Comparison of ENCODE assay signal across 34 mouse cellular contexts in genomic region chr2:165346180-165346579, GRCm38 (mm10). TPM values are rescaled to one million over a fixed set of nuclear protein-coding genes. Genes with fewer than 3 reads are reported as not detected.
"Had no signal": no experiment of that assay in that cellular context is flagged by ENCODE, and none has a peak within 500 bp of the region (broad histone marks: within the 10 kb centered on the region; RNA-seq: fewer than 3 reads in every experiment).

No protein-coding gene starts in this region.

- DNase-seq: cerebellum, adult 2 months; cerebellum, adult 8-10 months; cerebellum, adult 9-10 months; cerebellum, adult 9-11 months; cerebellum, postnatal 10 days; cerebellum, postnatal 14 days; cerebellum, postnatal 25 days; cerebellum, postnatal 36 days; embryo, embryonic 11 days; forebrain, postnatal 0 days; gastrocnemius, adult 2 months; gastrocnemius, postnatal 10 days; gastrocnemius, postnatal 14 days; gastrocnemius, postnatal 25 days; gastrocnemius, postnatal 36 days; heart, adult 11 months; heart, adult 18-20 months; heart, adult 2 months had no signal

- H3K36me3 ChIP-seq: embryonic facial prominence, embryonic 10.5 days; embryonic facial prominence, embryonic 12.5 days; embryonic facial prominence, embryonic 13.5 days; embryonic facial prominence, embryonic 15.5 days; forebrain, embryonic 10.5 days; forebrain, embryonic 12.5 days; forebrain, embryonic 15.5 days had no signal

- H3K9me3 ChIP-seq: embryonic facial prominence, embryonic 12.5 days; embryonic facial prominence, embryonic 13.5 days; embryonic facial prominence, embryonic 15.5 days; forebrain, embryonic 10.5 days; forebrain, embryonic 12.5 days; forebrain, embryonic 13.5 days; forebrain, embryonic 15.5 days had no signal

- H3K4me1 ChIP-seq: embryonic facial prominence, embryonic 12.5 days; embryonic facial prominence, embryonic 13.5 days; embryonic facial prominence, embryonic 15.5 days; forebrain, embryonic 12.5 days had no signal

- H3K4me3 ChIP-seq: embryonic facial prominence, embryonic 10.5 days; embryonic facial prominence, embryonic 12.5 days; embryonic facial prominence, embryonic 13.5 days; embryonic facial prominence, embryonic 15.5 days; erythroblast, embryonic 14.5 days; forebrain, embryonic 10.5 days; forebrain, embryonic 12.5 days; forebrain, embryonic 13.5 days; forebrain, embryonic 15.5 days; gastrocnemius, adult 2 months; heart, adult 2 months had no signal

- H3K27ac ChIP-seq: embryonic facial prominence, embryonic 10.5 days; embryonic facial prominence, embryonic 12.5 days; embryonic facial prominence, embryonic 13.5 days; embryonic facial prominence, embryonic 15.5 days; forebrain, embryonic 10.5 days; forebrain, embryonic 12.5 days; forebrain, embryonic 13.5 days; forebrain, embryonic 15.5 days; gastrocnemius, adult 2 months; heart, adult 2 months had no signal

- H3K4me2 ChIP-seq: embryonic facial prominence, embryonic 12.5 days; embryonic facial prominence, embryonic 13.5 days; embryonic facial prominence, embryonic 15.5 days; forebrain, embryonic 12.5 days; forebrain, embryonic 13.5 days; forebrain, embryonic 15.5 days had no signal

- H3K27me3 ChIP-seq: embryonic facial prominence, embryonic 12.5 days; forebrain, embryonic 12.5 days; forebrain, embryonic 13.5 days; forebrain, embryonic 15.5 days had no signal

- H3K9ac ChIP-seq: embryonic facial prominence, embryonic 12.5 days; embryonic facial prominence, embryonic 13.5 days; embryonic facial prominence, embryonic 15.5 days; forebrain, embryonic 12.5 days; forebrain, embryonic 13.5 days; forebrain, embryonic 15.5 days; forebrain, postnatal 0 days had no signal

- ATAC-seq: forebrain, embryonic 13.5 days; forebrain, embryonic 14.5 days; forebrain, embryonic 15.5 days; forebrain, embryonic 16.5 days; forebrain, postnatal 0 days had no signal

RNA-seq across cellular contexts. Expression of gene Zfp663, which starts 22.3 kb away (rescaled TPM):
- total RNA-seq: common myeloid progenitor, adult 5-6 weeks; gastrocnemius, adult 18-20 months; gastrocnemius, adult 2 months; gastrocnemius, adult 8-10 months; gastrocnemius, postnatal 25 days; gastrocnemius, postnatal 36 days; heart, adult 18-20 months; heart, adult 2 months had no signal
- polyA plus RNA-seq: cerebellum, adult 2 months; erythroblast, embryonic 14.5 days; gonadal fat pad, adult 2 months; heart, adult 2 months had no signal

RNA-seq across cellular contexts. Expression of gene Zfp334, which starts 41.9 kb away (rescaled TPM):
- total RNA-seq: common myeloid progenitor, adult 5-6 weeks had no signal
- polyA plus RNA-seq: erythroblast, embryonic 14.5 days had no signal

RNA-seq across cellular contexts. Expression of gene Ocstamp, which starts 54.0 kb away (rescaled TPM):
- total RNA-seq: common myeloid progenitor, adult 5-6 weeks; forebrain, postnatal 0 days; heart, adult 18-20 months; heart, adult 2 months had no signal
- polyA plus RNA-seq: cerebellum, adult 2 months; cortical plate, adult 2 months; embryonic facial prominence, embryonic 13.5 days; forebrain, embryonic 13.5 days; forebrain, embryonic 14.5 days; forebrain, embryonic 15.5 days; forebrain, embryonic 16.5 days; forebrain, postnatal 0 days had no signal
